8 mouse cellular contexts compared by ENCODE assay signal in genomic region chr19:46306268-46306610, GRCm38 (mm10). TPM values are rescaled to one million over a fixed set of nuclear protein-coding genes. Genes with fewer than 3 reads are reported as not detected.
DNase-seq lines count a peak whose midpoint lies in the region; ATAC-seq and TF ChIP-seq lines count a peak whose summit lies in the region.

No protein-coding gene starts in this region.

- TF ChIP-seq CTCF in kidney, postnatal 0 days (IDR thresholded peaks at IDR 0.05; ENCODE audit: low read depth): no peak

- H3K27me3 ChIP-seq in kidney, postnatal 0 days (ENCODE audit: insufficient read depth, low read length): no peaks in the 10 kb centered on the region
- peaks cover 54% of the 10 kb centered on the region for H3K27me3 ChIP-seq in embryonic facial prominence, embryonic 10.5 days (replicated peaks; ENCODE audit: low read depth, poor library complexity, severe bottlenecking)
- peaks cover 16% of the 10 kb centered on the region for H3K27me3 ChIP-seq in hindbrain, embryonic 11.5 days (ENCODE audit: control insufficient read depth, insufficient read depth, low read length)
- peaks cover 60% of the 10 kb centered on the region for H3K27me3 ChIP-seq in midbrain, embryonic 12.5 days

- WGBS in kidney, postnatal 0 days: 55% methylated on average over 5 of the region's 5 CpGs
- WGBS in embryonic facial prominence, embryonic 10.5 days: 55% methylated on average over 5 of the region's 5 CpGs
- WGBS in hindbrain, embryonic 11.5 days: 58% methylated on average over 5 of the region's 5 CpGs
- WGBS in midbrain, embryonic 12.5 days: 56% methylated on average over 5 of the region's 5 CpGs

- peak overlapping the region; percentile 71 for H3K9ac ChIP-seq in kidney, postnatal 0 days (ENCODE audit: low read depth, low read length)
- no peak overlapping the region for H3K9ac ChIP-seq in hindbrain, embryonic 11.5 days (ENCODE audit: low read depth, low read length)
- peak overlapping the region; percentile 57; the same call in 1 of the 2 replicates for H3K9ac ChIP-seq in midbrain, embryonic 12.5 days (replicated peaks)

- no peak for DNase-seq in kidney, postnatal 0 days (ENCODE audit: low spot score)
- DNase-seq in kidney, postnatal 36 days: no peak
- DNase-seq in embryonic facial prominence, embryonic 10.5 days (ENCODE audit: low spot score): no peak
- DNase-seq in hindbrain, embryonic 11.5 days (ENCODE audit: low spot score): peak; percentile 9
- no peak for DNase-seq in adrenal gland, postnatal 10 days
- no peak for DNase-seq in frontal cortex, adult 2 months (ENCODE audit: extremely low spot score in 1 of 2, low spot score in 1 of 2)
- no peak for DNase-seq in left cerebral cortex, postnatal 10 days (ENCODE audit: extremely low spot score in 1 of 2, low spot score in 2 of 2)

- H3K36me3 ChIP-seq in kidney, postnatal 0 days (ENCODE audit: insufficient read depth, low read length): peaks cover 12% of the 10 kb centered on the region
- H3K36me3 ChIP-seq in embryonic facial prominence, embryonic 10.5 days (replicated peaks): peaks cover 18% of the 10 kb centered on the region
- no peaks in the 10 kb centered on the region for H3K36me3 ChIP-seq in hindbrain, embryonic 11.5 days (ENCODE audit: control insufficient read depth, insufficient read depth, low read length)
- no peaks in the 10 kb centered on the region for H3K36me3 ChIP-seq in midbrain, embryonic 12.5 days

- H3K4me2 ChIP-seq in kidney, postnatal 0 days (ENCODE audit: low read length): peak overlapping the region; percentile 98
- H3K4me2 ChIP-seq in hindbrain, embryonic 11.5 days (replicated peaks; ENCODE audit: low read depth, low read length): peak overlapping the region; percentile 74; the same call in 1 of the 2 replicates
- peak overlapping the region; percentile 91 for H3K4me2 ChIP-seq in midbrain, embryonic 12.5 days (replicated peaks)

- peak overlapping the region; percentile 75 for H3K4me3 ChIP-seq in kidney, postnatal 0 days (replicated peaks; ENCODE audit: low read depth, low read length)
- H3K4me3 ChIP-seq in embryonic facial prominence, embryonic 10.5 days: peak overlapping the region; percentile 75
- peak overlapping the region; percentile 44; the same call in 1 of the 2 replicates for H3K4me3 ChIP-seq in hindbrain, embryonic 11.5 days (ENCODE audit: low read depth, low read length)
- H3K4me3 ChIP-seq in midbrain, embryonic 12.5 days: 0 out of 2 replicates have a peak overlapping the region, but pooled peaks have one; percentile 57

- H3K4me1 ChIP-seq in kidney, postnatal 0 days (replicated peaks; ENCODE audit: insufficient read depth, low read length): peaks cover 5% of the 10 kb centered on the region; the same call in 1 of the 2 replicates
- H3K4me1 ChIP-seq in embryonic facial prominence, embryonic 10.5 days: peaks cover 42% of the 10 kb centered on the region
- 0 out of 2 replicates have a peak, but pooled peaks cover 2% of the 10 kb centered on the region for H3K4me1 ChIP-seq in hindbrain, embryonic 11.5 days (replicated peaks; ENCODE audit: control insufficient read depth, insufficient read depth, low read length)
- H3K4me1 ChIP-seq in midbrain, embryonic 12.5 days: peaks cover 27% of the 10 kb centered on the region

- intact Hi-C loops in left cerebral cortex, postnatal 10 days (cut with DNase I): no loop called here

- H3K27ac ChIP-seq in kidney, postnatal 0 days: no peak overlapping the region
- 0 out of 2 replicates have a peak overlapping the region, but pooled peaks have one; percentile 79 for H3K27ac ChIP-seq in embryonic facial prominence, embryonic 10.5 days (replicated peaks)
- no peak overlapping the region for H3K27ac ChIP-seq in hindbrain, embryonic 11.5 days (ENCODE audit: low read depth, low read length)
- H3K27ac ChIP-seq in midbrain, embryonic 12.5 days (replicated peaks): no peak overlapping the region

- no peak for ATAC-seq in kidney, postnatal 0 days (replicated peaks; ENCODE audit: low FRiP score, low read depth)
- ATAC-seq in hindbrain, embryonic 11.5 days (ENCODE audit: low FRiP score): no peak
- ATAC-seq in midbrain, embryonic 12.5 days (ENCODE audit: low FRiP score, low read depth): no peak

- H3K9me3 ChIP-seq in kidney, postnatal 0 days (replicated peaks; ENCODE audit: low read length): no peaks in the 10 kb centered on the region
- no peaks in the 10 kb centered on the region for H3K9me3 ChIP-seq in embryonic facial prominence, embryonic 10.5 days
- no peaks in the 10 kb centered on the region for H3K9me3 ChIP-seq in hindbrain, embryonic 11.5 days (ENCODE audit: control insufficient read depth, low read length)
- H3K9me3 ChIP-seq in midbrain, embryonic 12.5 days: no peaks in the 10 kb centered on the region

RNA-seq across cellular contexts. Expression of gene Nfkb2, which starts 2.1 kb away (rescaled TPM):
- 8.7 and 8.8 TPM in 2 replicates for polyA plus RNA-seq in kidney, postnatal 0 days (2015; fragmentation: Nextera tagmentation; extraction: Ambion mirVana)
- polyA plus RNA-seq in embryonic facial prominence, embryonic 10.5 days (2016; fragmentation: Nextera tagmentation; extraction: Ambion mirVana): 5.6 and 5.7 TPM in 2 replicates
- polyA plus RNA-seq in hindbrain, embryonic 11.5 days (2014; fragmentation: Nextera tagmentation; extraction: Ambion mirVana): 2.7 and 4.6 TPM in 2 replicates
- polyA plus RNA-seq in midbrain, embryonic 12.5 days (2016; fragmentation: Nextera tagmentation; extraction: Ambion mirVana): 3.6 and 4.2 TPM in 2 replicates
- total RNA-seq in adrenal gland, postnatal 10 days (2021): 10 to 100 TPM; 20.8 to 24.2 TPM
- 2.9 and 3.1 TPM in 2 replicates for polyA plus RNA-seq in frontal cortex, adult 2 months (2012; rRNA removed)
- total RNA-seq in left cerebral cortex, postnatal 10 days (2021): 1 to 10 TPM; 2.0 to 2.4 TPM

RNA-seq across cellular contexts. Expression of gene Psd, which starts 20.7 kb away (rescaled TPM):
- 2.7 and 2.9 TPM in 2 replicates for polyA plus RNA-seq in kidney, postnatal 0 days (2015; fragmentation: Nextera tagmentation; extraction: Ambion mirVana)
- 2.5 and 3.5 TPM in 2 replicates for polyA plus RNA-seq in embryonic facial prominence, embryonic 10.5 days (2016; fragmentation: Nextera tagmentation; extraction: Ambion mirVana)
- 10.0 and 11.9 TPM in 2 replicates for polyA plus RNA-seq in hindbrain, embryonic 11.5 days (2014; fragmentation: Nextera tagmentation; extraction: Ambion mirVana)
- polyA plus RNA-seq in midbrain, embryonic 12.5 days (2016; fragmentation: Nextera tagmentation; extraction: Ambion mirVana): 31.4 and 31.9 TPM in 2 replicates
- 10 to 100 TPM in 1 of 2 experiments, 1 to 10 TPM in 1; 8.2 to 11.9 TPM for total RNA-seq in adrenal gland, postnatal 10 days (2021)
- polyA plus RNA-seq in frontal cortex, adult 2 months (2012; rRNA removed): 653 and 659 TPM in 2 replicates
- total RNA-seq in left cerebral cortex, postnatal 10 days (2021): 100 to 1,000 TPM; 631 to 653 TPM

RNA-seq across cellular contexts. Expression of gene Fbxl15, which starts 21.7 kb away (rescaled TPM):
- polyA plus RNA-seq in kidney, postnatal 0 days (2015; fragmentation: Nextera tagmentation; extraction: Ambion mirVana): 29.9 and 33.8 TPM in 2 replicates
- polyA plus RNA-seq in embryonic facial prominence, embryonic 10.5 days (2016; fragmentation: Nextera tagmentation; extraction: Ambion mirVana): 17.1 and 17.2 TPM in 2 replicates
- 26.3 and 27.1 TPM in 2 replicates for polyA plus RNA-seq in hindbrain, embryonic 11.5 days (2014; fragmentation: Nextera tagmentation; extraction: Ambion mirVana)
- polyA plus RNA-seq in midbrain, embryonic 12.5 days (2016; fragmentation: Nextera tagmentation; extraction: Ambion mirVana): 27.6 and 32.6 TPM in 2 replicates
- 10 to 100 TPM in 1 of 2 experiments, 1 to 10 TPM in 1; 8.9 to 10.5 TPM for total RNA-seq in adrenal gland, postnatal 10 days (2021)
- polyA plus RNA-seq in frontal cortex, adult 2 months (2012; rRNA removed): 33.2 and 36.5 TPM in 2 replicates
- 10 to 100 TPM; 25.9 to 29.2 TPM for total RNA-seq in left cerebral cortex, postnatal 10 days (2021)

RNA-seq across cellular contexts. Expression of gene Cuedc2, which starts 32.3 kb away (rescaled TPM):
- polyA plus RNA-seq in kidney, postnatal 0 days (2015; fragmentation: Nextera tagmentation; extraction: Ambion mirVana): 167 and 173 TPM in 2 replicates
- polyA plus RNA-seq in embryonic facial prominence, embryonic 10.5 days (2016; fragmentation: Nextera tagmentation; extraction: Ambion mirVana): 204 and 208 TPM in 2 replicates
- polyA plus RNA-seq in hindbrain, embryonic 11.5 days (2014; fragmentation: Nextera tagmentation; extraction: Ambion mirVana): 252 and 260 TPM in 2 replicates
- polyA plus RNA-seq in midbrain, embryonic 12.5 days (2016; fragmentation: Nextera tagmentation; extraction: Ambion mirVana): 228 and 237 TPM in 2 replicates
- 10 to 100 TPM; 78.9 to 90.4 TPM for total RNA-seq in adrenal gland, postnatal 10 days (2021)
- polyA plus RNA-seq in frontal cortex, adult 2 months (2012; rRNA removed): 226 and 229 TPM in 2 replicates
- total RNA-seq in left cerebral cortex, postnatal 10 days (2021): 100 to 1,000 TPM; 183 to 200 TPM

RNA-seq across cellular contexts. Expression of gene Mfsd13a, which starts 34.7 kb away (rescaled TPM):
- polyA plus RNA-seq in kidney, postnatal 0 days (2015; fragmentation: Nextera tagmentation; extraction: Ambion mirVana): 12.0 and 14.0 TPM in 2 replicates
- 8.0 and 8.4 TPM in 2 replicates for polyA plus RNA-seq in embryonic facial prominence, embryonic 10.5 days (2016; fragmentation: Nextera tagmentation; extraction: Ambion mirVana)
- 4.4 and 6.9 TPM in 2 replicates for polyA plus RNA-seq in hindbrain, embryonic 11.5 days (2014; fragmentation: Nextera tagmentation; extraction: Ambion mirVana)
- polyA plus RNA-seq in midbrain, embryonic 12.5 days (2016; fragmentation: Nextera tagmentation; extraction: Ambion mirVana): 6.5 and 7.1 TPM in 2 replicates
- 1 to 10 TPM; 4.6 to 7.4 TPM for total RNA-seq in adrenal gland, postnatal 10 days (2021)
- 30.4 and 39.6 TPM in 2 replicates for polyA plus RNA-seq in frontal cortex, adult 2 months (2012; rRNA removed)
- 10 to 100 TPM; 22.0 to 23.5 TPM for total RNA-seq in left cerebral cortex, postnatal 10 days (2021)

Comparison
In these comparisons a context has a peak if more than half of its experiments do, and no peak if none do; other contexts are left out.
1. RNA of gene Psd, which starts 20.7 kb away (polyA plus RNA-seq): 653 to 659 TPM in frontal cortex, adult 2 months; 31.4 to 31.9 TPM in midbrain, embryonic 12.5 days, 10.0 to 11.9 TPM in hindbrain, embryonic 11.5 days, 2.5 to 3.5 TPM in embryonic facial prominence, embryonic 10.5 days and 2.7 to 2.9 TPM in kidney, postnatal 0 days; every median in the first group is over 10 times any median in the second.
2. Peak in every context shown above with its lines, with median percentiles within 50 percentile points of each other: H3K4me2 ChIP-seq and H3K4me3 ChIP-seq.